Mouse (Mus musculus): ENCODE data around the gene Olfr612.
"Not testable (repeated sequence)": the region's sequence is repeated elsewhere in the genome, so short reads cannot be mapped to it uniquely, and the experiment has no call there.

DNA sequence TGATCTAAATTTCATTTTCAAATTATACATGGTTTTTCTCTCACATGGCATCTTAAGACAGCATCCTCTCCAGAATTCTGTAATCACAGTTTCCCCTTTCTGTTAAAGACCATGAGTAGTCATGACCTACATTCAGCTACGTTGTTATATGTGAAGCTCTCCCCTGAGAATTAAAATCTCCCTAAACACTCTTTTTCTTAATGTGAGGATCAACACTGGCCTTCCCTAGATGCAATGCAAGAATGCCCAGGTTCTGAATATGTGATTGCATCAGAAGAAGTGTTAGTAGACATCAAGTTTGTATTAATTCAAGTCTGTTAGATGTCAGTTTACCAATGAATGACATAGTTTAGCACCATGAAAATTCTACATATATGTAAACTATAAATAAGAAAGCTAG lies 21.8 kb downstream of the Olfr612 start, which contains the start of gene Olfr611:
- TF ChIP-seq CTCF (IDR thresholded peaks at IDR 0.05; ENCODE audit: low read depth); EP300 (optimal IDR thresholded peaks at IDR 0.05): not testable (repeated sequence)
